Comparison of ENCODE assay signal across 9 mouse cellular contexts in genomic region chr14:34891769-34892532, GRCm38 (mm10).
DNase-seq lines count a peak whose midpoint lies in the region; ATAC-seq and TF ChIP-seq lines count a peak whose summit lies in the region.
"Had no signal": no experiment of that assay in that cellular context is flagged by ENCODE, and none has a peak within 500 bp of the region (broad histone marks: within the 10 kb centered on the region; RNA-seq: fewer than 3 reads in every experiment).

No protein-coding gene starts in this region.

- H3K4me2 ChIP-seq in heart, embryonic 13.5 days: peak overlapping the region; percentile 28
- no peak overlapping the region for H3K4me2 ChIP-seq in midbrain, embryonic 12.5 days (replicated peaks)
- H3K4me2 ChIP-seq: limb, embryonic 15.5 days had no signal

- no peak for TF ChIP-seq POLR2A in heart, adult 2 months (IDR thresholded peaks at IDR 0.05; ENCODE audit: insufficient read depth, low read depth, low read length)

- no peak for TF ChIP-seq EP300 in heart, adult 2 months (IDR thresholded peaks at IDR 0.05; ENCODE audit: insufficient read depth, low read depth, low read length)

- no peaks in the 10 kb centered on the region for H3K79me2 ChIP-seq in heart, adult 2 months (replicated peaks; ENCODE audit: control insufficient read depth, insufficient read depth, low read length)

- intact Hi-C loops in heart, adult 2 months (cut with DNase I): no loop called here

- TF ChIP-seq CTCF in heart, adult 2 months (IDR thresholded peaks at IDR 0.05): no peak

- H3K36me3 ChIP-seq in heart, embryonic 13.5 days: no peaks in the 10 kb centered on the region
- no peaks in the 10 kb centered on the region for H3K36me3 ChIP-seq in heart, adult 2 months (ENCODE audit: control insufficient read depth, insufficient read depth, low read length)
- no peaks in the 10 kb centered on the region for H3K36me3 ChIP-seq in midbrain, embryonic 12.5 days
- H3K36me3 ChIP-seq: limb, embryonic 15.5 days had no signal

- H3K27me3 ChIP-seq in heart, embryonic 13.5 days (replicated peaks): peaks cover 38% of the 10 kb centered on the region
- no peaks in the 10 kb centered on the region for H3K27me3 ChIP-seq in heart, adult 2 months (ENCODE audit: control insufficient read depth, insufficient read depth, low read length)
- peaks cover 22% of the 10 kb centered on the region for H3K27me3 ChIP-seq in midbrain, embryonic 12.5 days

- no peak overlapping the region for H3K27ac ChIP-seq in heart, embryonic 13.5 days (replicated peaks)
- H3K27ac ChIP-seq in heart, adult 2 months: no peak overlapping the region
- no peak overlapping the region for H3K27ac ChIP-seq in midbrain, embryonic 12.5 days (replicated peaks)
- H3K27ac ChIP-seq: limb, embryonic 15.5 days had no signal

- WGBS in heart, embryonic 13.5 days: 7% methylated on average over 6 of the region's 6 CpGs
- WGBS in heart, adult 2 months: 4% methylated on average over 6 of the region's 6 CpGs
- 9% methylated on average over 6 of the region's 6 CpGs for WGBS in midbrain, embryonic 12.5 days

- no peak overlapping the region for H3K4me3 ChIP-seq in heart, embryonic 13.5 days
- H3K4me3 ChIP-seq in heart, adult 2 months: no peak overlapping the region
- no peak overlapping the region for H3K4me3 ChIP-seq in midbrain, embryonic 12.5 days
- H3K4me3 ChIP-seq: limb, embryonic 15.5 days had no signal

- no peak overlapping the region for H3K9ac ChIP-seq in heart, embryonic 13.5 days
- no peak overlapping the region for H3K9ac ChIP-seq in heart, adult 2 months (ENCODE audit: low read depth, low read length)
- no peak overlapping the region for H3K9ac ChIP-seq in midbrain, embryonic 12.5 days (replicated peaks)
- H3K9ac ChIP-seq: limb, embryonic 15.5 days had no signal

- H3K4me1 ChIP-seq in heart, embryonic 13.5 days: peaks cover 19% of the 10 kb centered on the region
- no peaks in the 10 kb centered on the region for H3K4me1 ChIP-seq in heart, adult 2 months (ENCODE audit: control insufficient read depth, insufficient read depth, low read length)
- H3K4me1 ChIP-seq in midbrain, embryonic 12.5 days: peaks cover 25% of the 10 kb centered on the region

- no peak for ATAC-seq in heart, embryonic 13.5 days (ENCODE audit: extremely low read depth, insufficient number of reproducible peaks, low FRiP score, low TSS enrichment)
- 0 out of 2 replicates have a peak, but pooled peaks have one; percentile 5 for ATAC-seq in midbrain, embryonic 12.5 days (ENCODE audit: low FRiP score, low read depth)

- no peaks in the 10 kb centered on the region for H3K9me3 ChIP-seq in heart, embryonic 13.5 days
- no peaks in the 10 kb centered on the region for H3K9me3 ChIP-seq in midbrain, embryonic 12.5 days
- H3K9me3 ChIP-seq: limb, embryonic 15.5 days had no signal

- no peak for DNase-seq in heart, adult 2 months
- DNase-seq in ES-CJ7 (ENCODE audit: low read depth, low spot score): peak; percentile 96
- peak; percentile 10 for DNase-seq in adrenal gland, postnatal 25 days
- no peak for DNase-seq in cerebellum, adult 8-10 months
- no peak for DNase-seq in cerebellum, adult 11-12 months
- no peak for DNase-seq in thymus, postnatal 10 days (ENCODE audit: low spot score in 2 of 2)

Comparison
In these comparisons a context has a peak if more than half of its experiments do, and no peak if none do; other contexts are left out.
1. DNase-seq: peak in ES-CJ7 (single experiment) and adrenal gland, postnatal 25 days (single experiment); none in heart, adult 2 months (0 of 2), cerebellum, adult 8-10 months (single experiment), cerebellum, adult 11-12 months (single experiment) and thymus, postnatal 10 days (0 of 2).